Comparison of ENCODE assay signal across 18 mouse cellular contexts in the genomic region with DNA sequence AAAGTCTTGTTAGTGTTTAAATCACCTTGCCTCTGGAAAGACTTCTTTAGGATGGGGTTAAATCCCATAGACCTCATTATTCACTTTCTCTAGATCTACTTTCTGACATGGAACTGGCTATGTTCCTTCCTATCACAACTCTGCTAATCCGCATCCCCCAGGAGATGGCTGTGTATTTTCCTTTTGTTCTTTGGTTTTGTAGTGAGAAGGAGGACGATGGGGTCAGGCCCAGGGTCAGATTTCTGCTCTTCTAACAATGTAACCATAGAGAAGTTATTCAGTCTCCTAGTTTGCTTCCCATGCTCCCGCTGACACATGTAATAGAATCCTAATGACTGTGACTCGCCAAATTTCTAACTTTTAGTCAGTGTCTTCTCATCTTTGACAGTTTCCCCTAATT. TPM values are rescaled to one million over a fixed set of nuclear protein-coding genes. Genes with fewer than 3 reads are reported as not detected.
A peak's percentile ranks its signal among the peaks of the same experiment; 100 is the strongest.
DNase-seq lines count a peak whose midpoint lies in the region; ATAC-seq lines count a peak whose summit lies in the region.
"Had no signal": no experiment of that assay in that cellular context is flagged by ENCODE, and none has a peak within 500 bp of the region (broad histone marks: within the 10 kb centered on the region; RNA-seq: fewer than 3 reads in every experiment).

No protein-coding gene starts in this region.

- H3K27me3 ChIP-seq in heart, embryonic 11.5 days (ENCODE audit: control insufficient read depth, insufficient read depth, low read length): no peaks in the 10 kb centered on the region
- H3K27me3 ChIP-seq: intestine, embryonic 15.5 days; liver, embryonic 15.5 days; stomach, embryonic 15.5 days had no signal

- H3K27ac ChIP-seq in heart, embryonic 11.5 days (ENCODE audit: low read depth, low read length): no peak overlapping the region
- H3K27ac ChIP-seq: intestine, embryonic 15.5 days; kidney, postnatal 0 days; liver, embryonic 15.5 days; stomach, embryonic 15.5 days had no signal

- no peak overlapping the region for H3K9ac ChIP-seq in heart, embryonic 11.5 days (ENCODE audit: low read depth, low read length)
- H3K9ac ChIP-seq: intestine, embryonic 15.5 days; liver, embryonic 15.5 days; stomach, embryonic 15.5 days had no signal

- H3K4me1 ChIP-seq in heart, embryonic 11.5 days (ENCODE audit: control insufficient read depth, insufficient read depth, low read length): no peaks in the 10 kb centered on the region
- H3K4me1 ChIP-seq: intestine, embryonic 15.5 days; liver, embryonic 15.5 days; stomach, embryonic 15.5 days had no signal

- no peak overlapping the region for H3K4me3 ChIP-seq in heart, embryonic 11.5 days (ENCODE audit: low read depth, low read length)
- H3K4me3 ChIP-seq: intestine, embryonic 15.5 days; liver, embryonic 15.5 days; stomach, embryonic 15.5 days had no signal

- ATAC-seq in heart, embryonic 11.5 days (replicated peaks; ENCODE audit: insufficient number of reproducible peaks, low FRiP score, low TSS enrichment): no peak
- no peak for ATAC-seq in erythroid progenitor cell, adult 5-6 weeks (replicated peaks; ENCODE audit: low FRiP score, poor library complexity, severe bottlenecking)
- ATAC-seq: intestine, embryonic 15.5 days had no signal

- no peak overlapping the region for H3K4me2 ChIP-seq in heart, embryonic 11.5 days
- H3K4me2 ChIP-seq: intestine, embryonic 15.5 days; liver, embryonic 15.5 days; stomach, embryonic 15.5 days had no signal

- H3K36me3 ChIP-seq in heart, embryonic 11.5 days (ENCODE audit: control insufficient read depth, insufficient read depth, low read length): no peaks in the 10 kb centered on the region
- H3K36me3 ChIP-seq: intestine, embryonic 15.5 days; liver, embryonic 15.5 days; stomach, embryonic 15.5 days had no signal

- H3K9me3 ChIP-seq in heart, embryonic 11.5 days (replicated peaks; ENCODE audit: control insufficient read depth, low read length): no peaks in the 10 kb centered on the region
- H3K9me3 ChIP-seq: intestine, embryonic 15.5 days; liver, embryonic 15.5 days; stomach, embryonic 15.5 days had no signal

- 65% methylated on average over 4 of the region's 4 CpGs for WGBS in heart, embryonic 11.5 days (ENCODE audit: insufficient replicate concordance)

- peak; percentile 45 for DNase-seq in heart, adult 11 months
- peak; percentile 71 for DNase-seq in embryo, embryonic 9.5 days (ENCODE audit: extremely low spot score)
- peak; percentile 76 for DNase-seq in mesoderm, embryonic 11.5 days (ENCODE audit: low read depth, low spot score)
- peak; percentile 74 for DNase-seq in retina, embryonic 14.5 days (ENCODE audit: low spot score)
- DNase-seq in MN1 (ENCODE audit: low spot score): no peak
- DNase-seq: adrenal gland, adult 8-10 months; B cell, adult 2 months; cerebellum, adult 9-10 months; lung, postnatal 36 days; thymus, postnatal 25 days had no signal

RNA-seq across cellular contexts. Expression of a gene that starts 4.2 kb away (rescaled TPM):
- not detected in 2 replicates for polyA plus RNA-seq in heart, embryonic 11.5 days (2014; fragmentation: Nextera tagmentation; extraction: Ambion mirVana)
- not detected in 2 replicates for total RNA-seq in erythroid progenitor cell, adult 5-6 weeks (2015; ENCODE audit: low replicate concordance)
- total RNA-seq in erythroid progenitor cell, adult 5-6 weeks (2017; ENCODE audit: low replicate concordance): not detected in 2 replicates
- total RNA-seq: adrenal gland, adult 8-10 months; gastrocnemius, postnatal 4 days had no signal
- polyA plus RNA-seq: intestine, embryonic 15.5 days; kidney, postnatal 0 days; limb, embryonic 11.5 days; liver, embryonic 15.5 days; stomach, embryonic 15.5 days had no signal

RNA-seq across cellular contexts. Expression of a gene that starts 58.9 kb away (rescaled TPM):
- 0.09 TPM in 1 of 2 replicates, not detected in the other for polyA plus RNA-seq in heart, embryonic 11.5 days (2014; fragmentation: Nextera tagmentation; extraction: Ambion mirVana)
- 4.2 TPM in 1 of 2 replicates, not detected in the other for total RNA-seq in erythroid progenitor cell, adult 5-6 weeks (2015; ENCODE audit: low replicate concordance)
- total RNA-seq in erythroid progenitor cell, adult 5-6 weeks (2017; ENCODE audit: low replicate concordance): not detected in 2 replicates
- total RNA-seq: adrenal gland, adult 8-10 months; gastrocnemius, postnatal 4 days had no signal
- polyA plus RNA-seq: intestine, embryonic 15.5 days; liver, embryonic 15.5 days; stomach, embryonic 15.5 days had no signal
